Mouse (Mus musculus) kidney, embryonic 14.5 days (tissue): Measurements from ENCODE around the gene Mylk. TPM values are rescaled to one million over a fixed set of nuclear protein-coding genes. Genes with fewer than 3 reads are reported as not detected.

Experiments used
- ATAC-seq: fragments of 200-750 bp; cut with Nextera tagmentation; 2 replicates; pipeline ENCODE4 v1.8.0; 2017; ENCODE audit warnings: moderate number of reproducible peaks, mild to moderate bottlenecking, moderate TSS enrichment, moderate library complexity; ENCODE audit not compliant: low FRiP score, low TSS enrichment
- H3K27ac ChIP-seq: fragments of 300-500 bp; sonication (generic); 2 replicates; pipeline ENCODE4 v1.5.1; 2014; ENCODE audit warnings: low read depth, mild to moderate bottlenecking, low read length, moderate library complexity, mixed read lengths
- H3K27me3 ChIP-seq: fragments of 300-500 bp; sonication (generic); 2 replicates; pipeline ENCODE4 v1.6.1; 2014; ENCODE audit warnings: mild to moderate bottlenecking, low read length; ENCODE audit not compliant: control insufficient read depth, insufficient read depth
- H3K36me3 ChIP-seq: fragments of 300-500 bp; sonication (generic); 2 replicates; pipeline ENCODE4 v1.6.1; 2014; ENCODE audit warnings: low read length, mixed read lengths; ENCODE audit not compliant: control insufficient read depth, insufficient read depth
- H3K4me1 ChIP-seq: fragments of 300-500 bp; sonication (generic); 2 replicates; pipeline ENCODE4 v1.6.1; 2014; ENCODE audit warnings: low read length, mixed read lengths; ENCODE audit not compliant: control insufficient read depth, insufficient read depth
- H3K4me2 ChIP-seq: fragments of 300-500 bp; sonication (generic); replicated peaks from 2 replicates; pipeline ENCODE4 v1.6.1; 2014; ENCODE audit warnings: low read depth, mild to moderate bottlenecking, low read length
- H3K4me3 ChIP-seq: fragments of 300-500 bp; sonication (generic); 2 replicates; pipeline ENCODE4 v1.5.1; 2014; ENCODE audit warnings: mild to moderate bottlenecking, low read length
- H3K9ac ChIP-seq: fragments of 300-500 bp; sonication (generic); 2 replicates; pipeline ENCODE4 v1.6.1; 2014; ENCODE audit warnings: low read depth, mild to moderate bottlenecking, low read length, moderate library complexity
- H3K9me3 ChIP-seq: fragments of 300-500 bp; sonication (generic); 2 replicates; pipeline ENCODE4 v1.6.1; 2016; ENCODE audit warnings: low read length; ENCODE audit not compliant: control insufficient read depth
- WGBS: fragments of 180-500 bp; shearing (Covaris S2); extraction: QIAGEN DNeasy Blood & Tissue Kit; methylation state at CpG from one replicate; pipeline ENCODE4 v1.1.7; 2014; 5-methylcytosine and 5-hydroxymethylcytosine counted together
- polyA plus RNA-seq: library from polyadenylated mRNA; unstranded; fragments of >200 nt; fragmentation: Nextera tagmentation; extraction: Ambion mirVana; gene quantifications from 2 replicates; pipeline ENCODE4 v1.2.1, GENCODE M21; 2014

The Mylk gene
- polyA plus RNA-seq, 1 experiment from 2014 or later = 34.0 TPM

GRCm38 (mm10) chr16:35040154-35040553, 295.1 kb downstream of the Mylk start:
- no peak overlapping the region for H3K4me3 ChIP-seq
- H3K9me3 ChIP-seq = no peaks in the 10 kb centered on the region
- no peak for ATAC-seq
- peaks cover 14% of the 10 kb centered on the region; the same call in 1 of the 2 replicates for H3K36me3 ChIP-seq
- H3K4me1 ChIP-seq = 0 out of 2 replicates have a peak, but pooled peaks cover 5% of the 10 kb centered on the region
- H3K4me2 ChIP-seq = no peak overlapping the region
- H3K9ac ChIP-seq = no peak overlapping the region
- WGBS = 74% methylated on average over 1 of the region's 1 CpGs
- no peak overlapping the region for H3K27ac ChIP-seq
- no peaks in the 10 kb centered on the region for H3K27me3 ChIP-seq

- Histone ChIP-seq H3K4me2 (no peak overlapping the region), H3K27ac (no peak overlapping the region), H3K4me3 (no peak overlapping the region), H3K4me1 (0 out of 2 replicates have a peak, but pooled peaks cover 5% of the 10 kb centered on the region), H3K36me3 (peaks cover 10% of the 10 kb centered on the region; the same call in 1 of the 2 replicates), H3K9ac (no peak overlapping the region), H3K9me3 (no peaks in the 10 kb centered on the region), H3K27me3 (no peaks in the 10 kb centered on the region)
- ATAC-seq = no peak
- WGBS = 87% methylated on average over 7 of the region's 7 CpGs
Observed at GRCm38 (mm10) chr16:35041001-35041400, 296.0 kb downstream of the Mylk start.

- WGBS = 83% methylated on average over 6 of the region's 6 CpGs
- H3K9ac ChIP-seq = no peak overlapping the region
- no peak overlapping the region for H3K4me3 ChIP-seq
- no peaks in the 10 kb centered on the region for H3K9me3 ChIP-seq
- H3K27me3 ChIP-seq = no peaks in the 10 kb centered on the region
- H3K27ac ChIP-seq = no peak overlapping the region
- H3K4me2 ChIP-seq = no peak overlapping the region
- H3K36me3 ChIP-seq = peaks cover 10% of the 10 kb centered on the region; the same call in 1 of the 2 replicates
- H3K4me1 ChIP-seq = no peaks in the 10 kb centered on the region
- no peak for ATAC-seq
Observed at GRCm38 (mm10) chr16:35046081-35046775, 301.2 kb downstream of the Mylk start.

- Histone ChIP-seq H3K9ac (no peak overlapping the region), H3K4me1 (no peaks in the 10 kb centered on the region), H3K27ac (no peak overlapping the region), H3K9me3 (no peaks in the 10 kb centered on the region), H3K36me3 (peaks cover 9% of the 10 kb centered on the region; the same call in 1 of the 2 replicates), H3K27me3 (no peaks in the 10 kb centered on the region), H3K4me3 (no peak overlapping the region), H3K4me2 (no peak overlapping the region)
- no peak for ATAC-seq
- 90% methylated on average over 6 of the region's 6 CpGs for WGBS
Observed at GRCm38 (mm10) chr16:35047272-35047969, 302.4 kb downstream of the Mylk start.

- Histone ChIP-seq H3K36me3 (peaks cover 6% of the 10 kb centered on the region; the same call in 1 of the 2 replicates), H3K4me3 (no peak overlapping the region), H3K4me1 (no peaks in the 10 kb centered on the region), H3K9ac (no peak overlapping the region), H3K9me3 (no peaks in the 10 kb centered on the region), H3K27ac (no peak overlapping the region), H3K4me2 (no peak overlapping the region), H3K27me3 (no peaks in the 10 kb centered on the region)
- 32% methylated on average over 5 of the region's 5 CpGs for WGBS
- ATAC-seq = peak; percentile 81
Observed at GRCm38 (mm10) chr16:35051066-35051465, 306.1 kb downstream of the Mylk start.

Other genes with a start within 250 kb of the Mylk start
- 13.2 and 16.0 TPM in 2 replicates for gene Kalrn, start 171.7 kb upstream of the Mylk start, polyA plus RNA-seq
- gene Ropn1, start 95.3 kb upstream of the Mylk start, polyA plus RNA-seq = not detected in 2 replicates
- gene Ccdc14, start 54.6 kb upstream of the Mylk start, polyA plus RNA-seq = 6.6 and 9.9 TPM in 2 replicates